Mouse (Mus musculus): ENCODE results near the gene Tlr7. TPM values are rescaled to one million over a fixed set of nuclear protein-coding genes. Genes with fewer than 3 reads are reported as not detected.

Gene Tlr7
- polyA plus RNA-seq, 1 experiment from 2014 or later, result 1.4 TPM

DNA sequence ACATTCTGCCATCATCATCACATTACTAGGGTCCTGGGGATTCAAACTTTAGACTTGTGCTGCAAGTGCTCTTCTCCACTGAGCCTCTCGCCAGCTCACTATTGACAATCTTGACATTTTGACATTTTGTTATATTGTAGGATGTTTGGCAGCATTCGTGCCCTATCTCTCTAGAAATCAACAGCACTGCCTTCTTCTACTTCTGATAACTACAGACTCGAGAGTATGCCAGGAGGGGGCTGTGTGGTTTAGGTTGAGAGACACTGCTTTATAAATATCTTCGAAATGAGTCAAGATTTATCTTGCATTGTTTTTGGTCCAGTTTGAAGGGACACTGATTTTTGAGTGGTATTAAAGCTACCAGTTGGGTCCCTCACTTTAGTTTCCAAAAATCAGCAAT lies 635 bp upstream of the Tlr7 start:
- Histone ChIP-seq H3K4me2 (replicated peaks; ENCODE audit: low read depth, low read length) (no peak overlapping the region), H3K36me3 (ENCODE audit: insufficient read depth, low read length) (no peaks in the 10 kb centered on the region), H3K9me3 (ENCODE audit: low read length) (no peaks in the 10 kb centered on the region), H3K27me3 (replicated peaks; ENCODE audit: insufficient read depth, low read length) (no peaks in the 10 kb centered on the region), H3K4me1 (ENCODE audit: insufficient read depth, low read depth, low read length) (no peaks in the 10 kb centered on the region), H3K27ac (ENCODE audit: low read length) (no peak overlapping the region), H3K9ac (replicated peaks; ENCODE audit: low read depth) (no peak overlapping the region), H3K4me3 (ENCODE audit: low read depth, low read length) (no peak overlapping the region)
- WGBS, result 59% methylated on average over 4 of the region's 4 CpGs
- TF ChIP-seq EP300 (IDR thresholded peaks at IDR 0.05), result no peak
- TF ChIP-seq CTCF (IDR thresholded peaks at IDR 0.05), result no peak
- DNase-seq (ENCODE audit: low spot score) (no peak), ATAC-seq (no peak)

DNA sequence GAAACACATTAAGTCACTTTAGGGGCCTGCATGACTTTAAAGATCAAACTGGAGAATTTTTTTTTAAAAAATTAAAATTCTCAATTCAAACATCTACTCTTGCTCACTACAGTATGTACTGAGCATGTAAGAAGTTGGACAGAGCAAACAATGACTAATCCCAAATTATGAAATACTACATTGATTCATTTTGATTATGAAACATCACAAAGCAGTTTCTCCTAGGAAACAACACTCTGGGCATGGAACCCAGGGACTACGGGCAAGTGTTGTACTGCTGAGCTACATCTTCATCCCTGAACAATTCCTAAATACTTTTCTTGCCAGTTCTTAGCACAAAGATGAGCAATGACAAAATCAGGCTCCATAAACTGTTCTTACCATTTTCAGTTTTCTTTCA lies 738 bp downstream of the Tlr7 start:
- Histone ChIP-seq H3K36me3 (ENCODE audit: insufficient read depth, low read length) (no peaks in the 10 kb centered on the region), H3K27ac (ENCODE audit: low read length) (no peak overlapping the region), H3K4me2 (replicated peaks; ENCODE audit: low read depth, low read length) (no peak overlapping the region), H3K9ac (replicated peaks; ENCODE audit: low read depth) (no peak overlapping the region), H3K9me3 (ENCODE audit: low read length) (no peaks in the 10 kb centered on the region), H3K27me3 (replicated peaks; ENCODE audit: insufficient read depth, low read length) (no peaks in the 10 kb centered on the region), H3K4me1 (ENCODE audit: insufficient read depth, low read depth, low read length) (no peaks in the 10 kb centered on the region), H3K4me3 (ENCODE audit: low read depth, low read length) (no peak overlapping the region)
- no peak for TF ChIP-seq CTCF (IDR thresholded peaks at IDR 0.05)
- 66% methylated on average over 1 of the region's 1 CpGs for WGBS
- DNase-seq (ENCODE audit: low spot score) (peak; percentile 35), ATAC-seq (peak; percentile 50)

DNA sequence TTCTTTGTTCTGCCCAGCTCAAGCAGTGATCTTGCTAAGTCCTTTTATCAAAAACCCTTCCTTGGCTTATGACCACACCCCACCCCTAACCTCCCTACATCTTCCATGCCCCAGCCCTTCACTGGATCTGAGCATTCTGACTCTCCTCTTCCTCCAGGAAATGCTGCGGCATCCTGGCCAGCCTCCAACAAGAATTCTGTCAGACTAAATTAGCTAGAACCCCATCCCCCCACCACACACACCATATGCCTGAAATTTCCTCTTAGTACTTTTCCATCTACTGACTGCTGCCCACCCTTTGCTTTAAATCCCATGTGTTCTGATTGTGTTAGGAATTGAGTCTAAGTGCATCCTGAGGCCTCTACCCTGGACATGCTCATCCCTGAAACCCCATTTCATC lies 1.3 kb downstream of the Tlr7 start:
- WGBS, result 40% methylated on average over 1 of the region's 1 CpGs
- DNase-seq (ENCODE audit: low spot score), result no peak

DNA sequence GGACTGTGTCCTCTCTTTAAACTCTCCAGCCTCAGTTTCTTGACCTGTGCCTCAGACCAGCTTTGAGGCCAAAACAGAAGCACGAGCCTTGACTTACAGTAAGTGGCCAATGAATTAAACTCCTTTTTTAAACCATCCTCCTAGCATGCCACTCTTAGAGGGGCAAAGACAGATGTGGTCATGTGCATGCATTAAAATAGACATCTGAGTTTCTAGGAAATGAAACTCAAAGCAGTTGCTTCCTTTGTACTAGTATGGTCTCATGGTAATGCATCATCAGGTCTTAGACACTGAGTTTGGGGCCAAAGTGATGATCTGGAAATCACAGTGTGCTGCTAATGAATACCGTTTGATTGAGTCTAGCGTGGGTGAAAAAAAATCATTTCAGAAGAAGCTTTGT lies 1.8 kb downstream of the Tlr7 start:
- no peak for ATAC-seq

More for the DNA sequence above, 1.3 kb downstream of the Tlr7 start:
- Histone ChIP-seq H3K27me3 (replicated peaks; ENCODE audit: insufficient read depth, low read length) (no peaks in the 10 kb centered on the region), H3K36me3 (ENCODE audit: insufficient read depth, low read length) (no peaks in the 10 kb centered on the region), H3K27ac (ENCODE audit: low read length) (no peak overlapping the region), H3K4me1 (ENCODE audit: insufficient read depth, low read depth, low read length) (no peaks in the 10 kb centered on the region), H3K9ac (replicated peaks; ENCODE audit: low read depth) (no peak overlapping the region), H3K4me3 (ENCODE audit: low read depth, low read length) (no peak overlapping the region), H3K9me3 (ENCODE audit: low read length) (no peaks in the 10 kb centered on the region), H3K4me2 (replicated peaks; ENCODE audit: low read depth, low read length) (no peak overlapping the region)
- TF ChIP-seq EP300 (IDR thresholded peaks at IDR 0.05) (no peak), CTCF (IDR thresholded peaks at IDR 0.05) (no peak)
- ATAC-seq, result no peak

DNA sequence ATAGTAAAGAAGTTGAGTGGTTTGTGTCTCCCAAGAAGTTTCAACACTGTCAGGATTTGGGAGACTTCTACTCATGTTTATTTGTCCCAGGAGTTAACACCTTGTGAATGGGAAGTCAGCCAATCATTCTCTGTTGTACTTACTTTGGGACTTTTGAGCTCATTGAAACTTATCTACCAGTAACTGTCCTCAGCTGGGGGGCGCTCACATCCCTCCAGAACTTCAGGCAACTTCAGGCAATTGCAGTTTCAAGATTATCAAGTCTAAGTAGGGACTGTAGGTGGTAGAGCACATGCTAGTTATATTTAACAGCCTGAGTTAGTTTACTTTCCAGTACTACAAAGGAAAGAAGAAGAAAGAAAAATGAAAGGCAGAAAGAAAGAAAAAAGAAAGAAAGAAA lies 6.6 kb downstream of the Tlr7 start:
- no peak for TF ChIP-seq CTCF (IDR thresholded peaks at IDR 0.05)
- no peak for TF ChIP-seq EP300 (IDR thresholded peaks at IDR 0.05)
- no peaks in the 10 kb centered on the region for H3K9me3 ChIP-seq (ENCODE audit: low read length)

More for the DNA sequence above, 1.8 kb downstream of the Tlr7 start:
- Histone ChIP-seq H3K27ac (ENCODE audit: low read length) (no peak overlapping the region), H3K9ac (replicated peaks; ENCODE audit: low read depth) (no peak overlapping the region), H3K4me2 (replicated peaks; ENCODE audit: low read depth, low read length) (no peak overlapping the region), H3K36me3 (ENCODE audit: insufficient read depth, low read length) (no peaks in the 10 kb centered on the region), H3K9me3 (ENCODE audit: low read length) (no peaks in the 10 kb centered on the region), H3K4me3 (ENCODE audit: low read depth, low read length) (no peak overlapping the region), H3K4me1 (ENCODE audit: insufficient read depth, low read depth, low read length) (no peaks in the 10 kb centered on the region), H3K27me3 (replicated peaks; ENCODE audit: insufficient read depth, low read length) (no peaks in the 10 kb centered on the region)
- WGBS, result 90% methylated on average over 3 of the region's 3 CpGs
- DNase-seq (ENCODE audit: low spot score), result no peak
- no peak for TF ChIP-seq CTCF (IDR thresholded peaks at IDR 0.05)
- TF ChIP-seq EP300 (IDR thresholded peaks at IDR 0.05), result no peak

DNA sequence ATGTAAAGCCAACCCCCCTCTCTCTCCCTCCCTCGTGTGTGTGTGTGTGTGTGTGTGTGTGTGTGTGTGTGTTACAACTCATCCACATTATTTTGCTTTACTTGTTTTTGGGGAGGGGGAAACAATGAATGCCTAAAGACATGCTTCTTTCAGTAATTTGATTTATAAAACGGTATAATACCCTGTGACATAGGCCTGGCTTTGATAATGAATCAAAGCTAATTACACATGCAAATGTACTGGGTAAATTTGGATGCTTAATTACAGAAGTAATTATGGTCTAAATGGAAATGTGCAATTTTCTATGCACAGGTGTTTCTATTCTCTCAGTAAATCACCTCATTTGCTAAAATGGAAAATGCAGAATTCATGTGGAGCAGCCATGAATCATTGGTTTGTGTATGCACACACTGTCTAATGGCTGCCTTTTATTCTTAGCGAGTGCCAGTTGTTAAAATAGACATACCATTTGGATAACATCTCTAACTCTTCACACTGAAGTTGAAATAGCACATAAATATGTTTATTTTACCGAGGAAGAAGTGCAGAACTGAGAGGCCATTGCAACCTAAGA lies 9.0 kb downstream of the Tlr7 start:
- Histone ChIP-seq H3K36me3 (ENCODE audit: insufficient read depth, low read length) (no peaks in the 10 kb centered on the region), H3K27ac (ENCODE audit: low read length) (no peak overlapping the region), H3K4me1 (ENCODE audit: insufficient read depth, low read depth, low read length) (no peaks in the 10 kb centered on the region), H3K27me3 (replicated peaks; ENCODE audit: insufficient read depth, low read length) (no peaks in the 10 kb centered on the region), H3K9me3 (ENCODE audit: low read length) (no peaks in the 10 kb centered on the region), H3K4me2 (replicated peaks; ENCODE audit: low read depth, low read length) (no peak overlapping the region), H3K9ac (replicated peaks; ENCODE audit: low read depth) (no peak overlapping the region), H3K4me3 (ENCODE audit: low read depth, low read length) (no peak overlapping the region)
- WGBS, result 65% methylated on average over 4 of the region's 4 CpGs
- ATAC-seq (no peak), DNase-seq (ENCODE audit: low spot score) (no peak)
- TF ChIP-seq CTCF (IDR thresholded peaks at IDR 0.05) (no peak), EP300 (IDR thresholded peaks at IDR 0.05) (no peak)

More for the DNA sequence above, 6.6 kb downstream of the Tlr7 start:
- Histone ChIP-seq H3K36me3 (ENCODE audit: insufficient read depth, low read length) (no peaks in the 10 kb centered on the region), H3K4me1 (ENCODE audit: insufficient read depth, low read depth, low read length) (no peaks in the 10 kb centered on the region), H3K4me2 (replicated peaks; ENCODE audit: low read depth, low read length) (no peak overlapping the region), H3K27ac (ENCODE audit: low read length) (no peak overlapping the region), H3K4me3 (ENCODE audit: low read depth, low read length) (no peak overlapping the region), H3K27me3 (replicated peaks; ENCODE audit: insufficient read depth, low read length) (no peaks in the 10 kb centered on the region), H3K9ac (replicated peaks; ENCODE audit: low read depth) (no peak overlapping the region)
- no peak for ATAC-seq
- WGBS, result 48% methylated on average over 1 of the region's 1 CpGs
- no peak for DNase-seq (ENCODE audit: low spot score)
